Mouse (Mus musculus): ENCODE data around the gene Dynlrb1. TPM values are rescaled to one million over a fixed set of nuclear protein-coding genes. Genes with fewer than 3 reads are reported as not detected.

Dynlrb1 gene
- polyA plus RNA-seq, 1 experiment from 2014 or later: 360 TPM

GRCm38 (mm10) chr2:155265526-155265925 lies 29.2 kb downstream of the Dynlrb1 start:
- Histone ChIP-seq H3K36me3 (no peaks in the 10 kb centered on the region), H3K4me2 (no peak overlapping the region), H3K27ac (no peak overlapping the region), H3K4me3 (no peak overlapping the region), H3K4me1 (no peaks in the 10 kb centered on the region), H3K27me3 (no peaks in the 10 kb centered on the region), H3K9me3 (no peaks in the 10 kb centered on the region), H3K9ac (no peak overlapping the region)
- ATAC-seq (ENCODE audit: borderline replicate concordance, extremely low read depth, low FRiP score, low TSS enrichment): no peak
- WGBS: 86% methylated on average over 6 of the region's 6 CpGs

- Histone ChIP-seq H3K27me3 (no peaks in the 10 kb centered on the region), H3K9me3 (no peaks in the 10 kb centered on the region), H3K4me1 (no peaks in the 10 kb centered on the region), H3K9ac (no peak overlapping the region), H3K27ac (no peak overlapping the region), H3K36me3 (no peaks in the 10 kb centered on the region), H3K4me2 (no peak overlapping the region), H3K4me3 (no peak overlapping the region)
- whole genome bisulfite sequencing: 83% methylated on average over 5 of the region's 5 CpGs
- no peak for ATAC-seq (ENCODE audit: borderline replicate concordance, extremely low read depth, low FRiP score, low TSS enrichment)
Measured at GRCm38 (mm10) chr2:155266896-155267295, 30.6 kb downstream of the Dynlrb1 start.

DNA sequence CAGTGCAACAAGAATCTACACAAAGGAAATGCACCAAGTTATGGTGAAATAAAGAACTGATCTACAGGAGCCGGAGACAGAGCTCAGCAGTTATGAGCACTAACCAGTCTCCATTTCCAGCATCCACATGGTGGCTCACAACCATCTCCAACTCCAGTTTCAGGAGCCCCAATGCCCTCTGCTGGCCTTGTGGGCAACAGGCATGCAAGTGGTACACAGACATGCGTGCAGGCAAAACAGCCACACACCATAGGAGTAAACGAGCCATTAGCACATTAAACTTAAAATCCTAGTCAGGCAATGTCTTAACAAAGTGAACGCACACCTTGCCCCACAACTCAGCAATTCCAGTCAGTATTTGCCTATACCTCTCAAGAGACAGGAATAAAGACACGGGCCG lies 35.6 kb downstream of the Dynlrb1 start:
- Histone ChIP-seq H3K4me2 (no peak overlapping the region), H3K4me3 (no peak overlapping the region), H3K4me1 (peaks cover 7% of the 10 kb centered on the region), H3K9ac (no peak overlapping the region), H3K36me3 (no peaks in the 10 kb centered on the region), H3K9me3 (no peaks in the 10 kb centered on the region), H3K27ac (no peak overlapping the region), H3K27me3 (no peaks in the 10 kb centered on the region)
- 82% methylated on average over 6 of the region's 6 CpGs for WGBS
- ATAC-seq (ENCODE audit: borderline replicate concordance, extremely low read depth, low FRiP score, low TSS enrichment): no peak

DNA sequence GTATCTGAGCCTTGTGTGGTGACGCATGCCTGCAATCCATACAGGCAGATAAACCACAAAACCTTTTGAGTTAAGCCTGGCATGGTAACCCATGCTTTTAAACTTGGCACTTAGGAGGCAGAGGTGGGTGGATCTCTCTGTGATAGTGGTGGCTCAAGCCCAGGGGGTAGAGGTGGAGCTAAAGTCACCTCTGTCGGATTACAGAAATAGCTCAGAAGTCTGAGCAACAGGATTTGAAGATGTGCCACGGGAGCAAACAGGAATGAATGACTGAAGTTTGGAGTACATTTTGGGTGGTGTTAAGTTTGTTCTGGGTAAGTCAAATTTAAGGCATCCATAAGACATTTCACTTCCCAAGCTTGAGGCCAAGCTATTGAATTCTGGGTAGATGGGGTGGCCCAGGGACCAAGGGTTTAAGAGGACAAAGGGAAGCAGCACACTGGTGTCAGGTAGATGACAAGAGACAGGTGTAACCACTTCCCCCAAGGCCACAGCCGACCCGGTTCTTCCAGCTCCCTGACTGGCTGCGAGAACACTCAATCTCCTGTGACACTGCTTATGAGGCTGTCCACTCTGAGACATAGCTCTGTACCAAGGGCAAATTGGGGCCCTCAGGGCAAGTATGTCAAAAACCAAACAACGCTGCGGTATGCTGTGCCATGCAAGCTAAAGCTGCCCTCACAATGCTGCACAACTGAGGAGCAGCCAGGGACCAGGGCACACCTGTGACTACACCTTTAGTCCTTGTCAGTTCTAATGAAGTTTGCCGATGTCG lies 36.2 kb downstream of the Dynlrb1 start:
- Histone ChIP-seq H3K9me3 (no peaks in the 10 kb centered on the region), H3K36me3 (no peaks in the 10 kb centered on the region), H3K4me1 (peaks cover 13% of the 10 kb centered on the region), H3K4me2 (no peak overlapping the region), H3K27ac (no peak overlapping the region), H3K9ac (no peak overlapping the region), H3K27me3 (no peaks in the 10 kb centered on the region), H3K4me3 (no peak overlapping the region)
- ATAC-seq (ENCODE audit: borderline replicate concordance, extremely low read depth, low FRiP score, low TSS enrichment): no peak
- 67% methylated on average over 10 of the region's 10 CpGs for WGBS

DNA sequence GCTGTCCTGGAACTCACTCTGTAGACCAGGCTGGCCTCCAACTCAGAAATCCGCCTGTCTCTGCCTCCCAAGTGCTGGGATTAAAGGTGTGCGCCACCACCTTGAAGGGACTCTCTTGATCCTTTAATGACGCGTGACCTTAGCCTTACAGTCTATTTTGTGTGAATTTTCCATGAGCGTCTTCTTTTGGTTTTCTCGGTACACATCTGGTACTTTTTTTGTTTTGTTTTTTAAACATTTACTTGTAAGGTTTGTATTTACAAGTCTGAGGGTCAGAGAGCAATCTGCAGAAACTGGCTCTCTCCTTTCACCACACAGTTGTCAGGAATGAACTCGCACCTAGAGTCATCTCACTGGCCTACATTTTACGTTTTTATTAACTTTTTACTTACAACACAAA lies 37.3 kb downstream of the Dynlrb1 start:
- Histone ChIP-seq H3K4me3 (no peak overlapping the region), H3K9me3 (no peaks in the 10 kb centered on the region), H3K4me1 (peaks cover 14% of the 10 kb centered on the region), H3K9ac (no peak overlapping the region), H3K27ac (no peak overlapping the region), H3K4me2 (no peak overlapping the region), H3K36me3 (peaks cover 5% of the 10 kb centered on the region; the same call in 1 of the 2 replicates), H3K27me3 (no peaks in the 10 kb centered on the region)
- no peak for ATAC-seq (ENCODE audit: borderline replicate concordance, extremely low read depth, low FRiP score, low TSS enrichment)
- 80% methylated on average over 8 of the region's 8 CpGs for WGBS

DNA sequence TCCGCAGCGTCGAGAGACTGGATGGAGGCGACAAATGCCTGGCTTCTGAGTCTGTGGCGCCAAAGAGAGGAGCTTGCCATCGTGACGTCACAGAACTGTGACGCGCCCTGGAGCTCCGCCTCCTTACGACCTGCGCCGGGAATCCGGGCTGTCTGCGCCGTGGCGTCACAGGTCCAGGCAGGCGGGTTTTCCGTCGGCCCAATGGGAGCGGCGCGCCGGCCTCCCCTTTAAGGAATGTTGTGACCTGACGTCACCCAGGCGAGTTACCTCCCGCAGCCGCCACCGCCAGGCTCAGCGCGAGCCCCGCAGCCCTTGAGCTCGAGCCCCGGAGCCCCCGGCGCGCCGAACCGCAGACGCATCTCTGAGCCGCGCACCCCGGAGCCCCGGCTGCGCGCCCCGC lies 39.9 kb downstream of the Dynlrb1 start, which contains the start of gene Map1lc3a:
Gene Map1lc3a, plus strand, starts transcription at position 103 of the 400 bp plus-strand sequence.
- Histone ChIP-seq H3K9ac (peak within 1 kb of the TSS; percentile 67), H3K27ac (peak within 1 kb of the TSS; percentile 71), H3K36me3 (peaks cover 5% of the 10 kb centered on the region; the same call in 1 of the 2 replicates), H3K4me3 (peak within 1 kb of the TSS; percentile 68), H3K27me3 (no peaks in the 10 kb centered on the region), H3K9me3 (no peaks in the 10 kb centered on the region), H3K4me1 (peaks cover 14% of the 10 kb centered on the region), H3K4me2 (peak within 1 kb of the TSS; percentile 69)
- WGBS: under 1% methylated on average over 47 of the region's 47 CpGs
- ATAC-seq (ENCODE audit: borderline replicate concordance, extremely low read depth, low FRiP score, low TSS enrichment): peak; percentile 90

DNA sequence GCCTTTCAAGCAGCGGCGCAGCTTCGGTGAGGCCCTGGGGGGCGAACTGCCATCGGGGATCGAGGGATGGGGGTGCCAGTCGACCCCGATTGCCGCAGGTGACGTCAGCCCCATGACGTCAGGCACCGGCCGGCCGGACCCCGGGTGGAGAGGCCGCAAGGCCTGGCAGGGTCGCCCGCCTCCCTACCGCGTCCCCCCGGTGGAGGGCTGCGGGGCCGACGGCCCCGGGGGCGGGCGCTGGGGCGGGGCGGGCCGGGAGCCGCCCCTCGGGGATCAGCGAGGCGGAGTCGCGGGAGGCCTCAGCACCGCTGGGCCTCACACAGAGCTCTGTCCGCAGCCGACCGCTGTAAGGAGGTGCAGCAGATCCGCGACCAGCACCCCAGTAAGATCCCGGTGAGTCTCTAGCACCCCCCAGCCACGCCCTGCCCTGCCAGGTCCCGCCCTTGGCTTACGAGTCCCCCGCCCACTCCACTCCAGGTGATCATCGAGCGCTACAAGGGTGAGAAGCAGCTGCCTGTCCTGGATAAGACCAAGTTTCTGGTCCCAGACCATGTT lies 40.4 kb downstream of the Dynlrb1 start:
- Histone ChIP-seq H3K4me2 (peak overlapping the region; percentile 69), H3K4me1 (peaks cover 14% of the 10 kb centered on the region), H3K36me3 (peaks cover 5% of the 10 kb centered on the region; the same call in 1 of the 2 replicates), H3K27me3 (no peaks in the 10 kb centered on the region), H3K9ac (peak overlapping the region; percentile 67), H3K9me3 (no peaks in the 10 kb centered on the region), H3K27ac (peak overlapping the region; percentile 71), H3K4me3 (peak overlapping the region; percentile 68)
- ATAC-seq (ENCODE audit: borderline replicate concordance, extremely low read depth, low FRiP score, low TSS enrichment): peak; percentile 95
- WGBS: under 1% methylated on average over 49 of the region's 49 CpGs

- WGBS: 82% methylated on average over 2 of the region's 2 CpGs
- H3K4me2 ChIP-seq: peak overlapping the region; percentile 69; the same call in 1 of the 2 replicates
- H3K9me3 ChIP-seq: no peaks in the 10 kb centered on the region
- no peak for ATAC-seq (ENCODE audit: borderline replicate concordance, extremely low read depth, low FRiP score, low TSS enrichment)
- no peak overlapping the region for H3K27ac ChIP-seq
- 0 out of 2 replicates have a peak overlapping the region, but pooled peaks have one; percentile 68 for H3K4me3 ChIP-seq
- 0 out of 2 replicates have a peak overlapping the region, but pooled peaks have one; percentile 67 for H3K9ac ChIP-seq
- peaks cover 5% of the 10 kb centered on the region; the same call in 1 of the 2 replicates for H3K36me3 ChIP-seq
- no peaks in the 10 kb centered on the region for H3K27me3 ChIP-seq
- peaks cover 14% of the 10 kb centered on the region for H3K4me1 ChIP-seq
Measured at GRCm38 (mm10) chr2:155277721-155278120, 41.4 kb downstream of the Dynlrb1 start.

DNA sequence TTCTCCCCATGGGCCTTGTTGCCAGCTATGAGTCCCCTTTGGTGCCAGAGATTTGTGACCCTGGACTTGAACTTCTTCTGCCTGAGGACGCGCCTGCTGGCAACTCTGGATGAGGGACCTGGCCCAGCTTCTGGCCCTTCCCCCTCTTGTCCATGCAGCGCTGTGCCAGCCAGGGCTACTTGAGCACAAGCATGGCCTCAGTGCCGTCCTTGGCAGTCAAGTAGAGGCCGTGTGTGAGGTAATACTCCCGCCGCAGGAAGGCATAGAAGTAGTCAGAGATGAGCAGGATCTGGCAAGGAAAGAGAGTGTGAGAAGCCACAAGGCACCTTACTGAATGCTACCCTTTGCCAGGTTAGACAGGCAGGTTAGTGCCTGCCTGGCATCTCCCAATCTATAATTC lies 42.0 kb downstream of the Dynlrb1 start:
- no peaks in the 10 kb centered on the region for H3K27me3 ChIP-seq
- peaks cover 5% of the 10 kb centered on the region; the same call in 1 of the 2 replicates for H3K36me3 ChIP-seq
- H3K4me2 ChIP-seq: no peak overlapping the region
- no peak overlapping the region for H3K4me3 ChIP-seq
- 82% methylated on average over 7 of the region's 7 CpGs for WGBS
- no peak overlapping the region for H3K9ac ChIP-seq
- no peaks in the 10 kb centered on the region for H3K9me3 ChIP-seq
- H3K4me1 ChIP-seq: peaks cover 14% of the 10 kb centered on the region
- no peak for ATAC-seq (ENCODE audit: borderline replicate concordance, extremely low read depth, low FRiP score, low TSS enrichment)
- no peak overlapping the region for H3K27ac ChIP-seq

DNA sequence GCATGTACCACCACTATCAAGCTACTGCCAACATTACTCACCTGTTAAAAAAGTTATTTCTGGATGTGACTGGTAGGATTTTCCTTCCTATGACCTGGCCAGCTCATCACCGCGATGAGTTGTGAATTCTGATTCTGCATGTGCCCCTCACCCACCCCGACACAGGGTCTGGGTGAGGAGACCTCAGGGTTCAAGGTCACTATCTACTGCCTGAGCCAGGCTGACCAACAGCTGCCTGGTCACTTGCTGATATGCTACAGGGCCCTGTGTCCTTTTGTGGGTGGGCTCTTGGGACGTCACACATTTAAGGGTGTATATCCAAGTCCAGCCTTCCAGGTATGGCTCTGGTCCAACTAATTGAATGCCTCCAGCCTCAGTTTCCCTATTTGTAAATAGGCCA lies 42.8 kb downstream of the Dynlrb1 start:
- no peak for ATAC-seq (ENCODE audit: borderline replicate concordance, extremely low read depth, low FRiP score, low TSS enrichment)
- Histone ChIP-seq H3K27me3 (no peaks in the 10 kb centered on the region), H3K36me3 (peaks cover 5% of the 10 kb centered on the region; the same call in 1 of the 2 replicates), H3K27ac (no peak overlapping the region), H3K9me3 (no peaks in the 10 kb centered on the region), H3K4me1 (peaks cover 14% of the 10 kb centered on the region), H3K9ac (no peak overlapping the region), H3K4me2 (no peak overlapping the region), H3K4me3 (no peak overlapping the region)
- 89% methylated on average over 4 of the region's 4 CpGs for WGBS

DNA sequence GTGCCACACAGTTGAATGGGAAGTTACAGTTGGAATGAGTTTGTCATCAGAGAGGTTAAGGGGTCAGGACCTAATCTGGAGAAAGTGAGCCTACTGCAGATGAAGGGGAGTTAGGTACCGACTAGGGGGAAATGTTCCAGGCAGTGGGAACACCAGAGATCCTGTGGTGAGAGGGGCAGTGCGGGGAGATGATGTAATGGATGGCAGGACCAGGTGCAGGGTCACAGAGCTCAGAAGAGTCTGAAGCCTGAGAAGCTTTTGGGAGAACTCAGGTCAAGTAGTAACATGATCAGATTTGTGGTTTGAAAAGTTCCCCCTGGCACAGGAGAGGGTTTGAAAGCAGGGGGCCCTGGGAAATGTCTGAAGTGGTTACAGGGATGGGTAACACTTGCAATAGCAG lies 43.8 kb downstream of the Dynlrb1 start:
- H3K9ac ChIP-seq: no peak overlapping the region
- no peaks in the 10 kb centered on the region for H3K9me3 ChIP-seq
- H3K27ac ChIP-seq: no peak overlapping the region
- no peak for ATAC-seq (ENCODE audit: borderline replicate concordance, extremely low read depth, low FRiP score, low TSS enrichment)
- H3K27me3 ChIP-seq: no peaks in the 10 kb centered on the region
- H3K4me2 ChIP-seq: no peak overlapping the region
- no peak overlapping the region for H3K4me3 ChIP-seq
- H3K36me3 ChIP-seq: peaks cover 5% of the 10 kb centered on the region; the same call in 1 of the 2 replicates
- WGBS: 70% methylated on average over 2 of the region's 2 CpGs
- peaks cover 14% of the 10 kb centered on the region for H3K4me1 ChIP-seq

DNA sequence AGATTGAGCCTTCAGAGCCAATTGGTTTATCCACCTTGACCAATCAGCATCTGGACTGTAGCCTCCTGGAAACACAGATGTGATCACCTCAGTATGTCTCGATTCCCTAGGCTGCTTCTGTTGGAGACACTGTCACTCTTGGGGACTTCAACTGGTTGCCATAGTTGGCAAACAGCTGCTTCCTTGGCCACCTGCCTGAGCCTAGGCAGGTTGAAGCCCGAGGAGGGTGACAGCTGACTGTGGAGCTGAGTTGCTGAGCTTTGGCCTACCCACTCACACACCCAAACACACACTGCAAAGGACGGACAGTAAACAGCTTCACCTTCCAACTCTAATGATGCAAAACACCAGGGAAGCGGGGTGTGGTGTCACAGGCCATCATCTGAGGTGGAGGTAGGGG lies 47.5 kb downstream of the Dynlrb1 start:
- Histone ChIP-seq H3K36me3 (no peaks in the 10 kb centered on the region; the same call in 1 of the 2 replicates), H3K27me3 (no peaks in the 10 kb centered on the region), H3K9ac (no peak overlapping the region), H3K4me1 (no peaks in the 10 kb centered on the region), H3K4me3 (no peak overlapping the region), H3K27ac (no peak overlapping the region), H3K9me3 (no peaks in the 10 kb centered on the region), H3K4me2 (no peak overlapping the region)
- ATAC-seq (ENCODE audit: borderline replicate concordance, extremely low read depth, low FRiP score, low TSS enrichment): no peak
- WGBS: 80% methylated on average over 4 of the region's 4 CpGs

Data from lung, embryonic 15.5 days (tissue).